Comparison of ENCODE assay signal across 12 mouse cellular contexts in genomic region chr6:84466223-84466622, GRCm38 (mm10).
DNase-seq lines count a peak whose midpoint lies in the region; ATAC-seq and TF ChIP-seq lines count a peak whose summit lies in the region.
"Had no signal": no experiment of that assay in that cellular context is flagged by ENCODE, and none has a peak within 500 bp of the region (broad histone marks: within the 10 kb centered on the region; RNA-seq: fewer than 3 reads in every experiment).

No protein-coding gene starts in this region.

- H3K9me3 ChIP-seq in forebrain, embryonic 13.5 days (replicated peaks), result no peaks in the 10 kb centered on the region
- H3K9me3 ChIP-seq in forebrain, embryonic 10.5 days, result no peaks in the 10 kb centered on the region
- H3K9me3 ChIP-seq in forebrain, embryonic 15.5 days, result no peaks in the 10 kb centered on the region
- H3K9me3 ChIP-seq: hindbrain, embryonic 15.5 days; limb, embryonic 13.5 days had no signal

- TF ChIP-seq CTCF in brain, embryonic 14.5 days (IDR thresholded peaks at IDR 0.05; ENCODE audit: borderline replicate concordance, extremely low read depth, insufficient read depth, insufficient read length), result no peak
- TF ChIP-seq CTCF in lung, adult 2 months (IDR thresholded peaks at IDR 0.05; ENCODE audit: insufficient read depth, low read length), result no peak
- no peak for TF ChIP-seq CTCF in gastrocnemius, adult 2 months (IDR thresholded peaks at IDR 0.05)

- H3K9ac ChIP-seq in forebrain, embryonic 13.5 days, result no peak overlapping the region
- H3K9ac ChIP-seq in forebrain, embryonic 15.5 days (replicated peaks), result no peak overlapping the region
- H3K9ac ChIP-seq: hindbrain, embryonic 15.5 days; limb, embryonic 13.5 days had no signal

- no peak for TF ChIP-seq POLR2A in brain, embryonic 14.5 days (IDR thresholded peaks at IDR 0.05; ENCODE audit: borderline replicate concordance, extremely low read depth, insufficient read depth, insufficient read length, poor library complexity, severe bottlenecking)
- no peak for TF ChIP-seq POLR2A in lung, adult 2 months (IDR thresholded peaks at IDR 0.05; ENCODE audit: borderline replicate concordance, extremely low read depth, low read depth, low read length)

- 75% methylated on average over 7 of the region's 7 CpGs for WGBS in forebrain, embryonic 13.5 days
- WGBS in forebrain, embryonic 10.5 days, result 84% methylated on average over 7 of the region's 7 CpGs
- 65% methylated on average over 7 of the region's 7 CpGs for WGBS in forebrain, embryonic 15.5 days
- WGBS in lung, adult 2 months, result 80% methylated on average over 7 of the region's 7 CpGs

- H3K4me1 ChIP-seq in forebrain, embryonic 13.5 days, result no peaks in the 10 kb centered on the region
- H3K4me1 ChIP-seq in forebrain, embryonic 10.5 days, result no peaks in the 10 kb centered on the region
- no peaks in the 10 kb centered on the region for H3K4me1 ChIP-seq in forebrain, embryonic 15.5 days
- no peaks in the 10 kb centered on the region for H3K4me1 ChIP-seq in lung, adult 2 months (ENCODE audit: control insufficient read depth, insufficient read depth, low read length)
- H3K4me1 ChIP-seq: hindbrain, embryonic 15.5 days; limb, embryonic 13.5 days had no signal

- no peak overlapping the region for H3K4me3 ChIP-seq in forebrain, embryonic 13.5 days
- no peak overlapping the region for H3K4me3 ChIP-seq in forebrain, embryonic 10.5 days
- no peak overlapping the region for H3K4me3 ChIP-seq in forebrain, embryonic 15.5 days
- no peak overlapping the region for H3K4me3 ChIP-seq in lung, adult 2 months (replicated peaks; ENCODE audit: extremely low read depth, low read depth, low read length)
- no peak overlapping the region for H3K4me3 ChIP-seq in gastrocnemius, adult 2 months
- H3K4me3 ChIP-seq: hindbrain, embryonic 15.5 days; limb, embryonic 13.5 days had no signal

- H3K36me3 ChIP-seq in forebrain, embryonic 13.5 days (ENCODE audit: poor library complexity, severe bottlenecking), result no peaks in the 10 kb centered on the region
- H3K36me3 ChIP-seq in forebrain, embryonic 10.5 days (replicated peaks), result no peaks in the 10 kb centered on the region
- no peaks in the 10 kb centered on the region for H3K36me3 ChIP-seq in forebrain, embryonic 15.5 days
- H3K36me3 ChIP-seq: hindbrain, embryonic 15.5 days; limb, embryonic 13.5 days had no signal

- intact Hi-C loops in gastrocnemius, adult 2 months (cut with DNase I), result no loop called here

- DNase-seq in forebrain, embryonic 10.5 days (ENCODE audit: extremely low spot score, low spot score), result no peak
- DNase-seq in brain, embryonic 14.5 days (ENCODE audit: low read depth), result peak; percentile 84
- DNase-seq in left cerebral cortex, adult 11 months (ENCODE audit: low spot score), result peak; percentile 23
- no peak for DNase-seq in lung, adult 2 months
- DNase-seq in gastrocnemius, adult 2 months, result no peak
- DNase-seq in adrenal gland, adult 18-20 months (ENCODE audit: low spot score in 2 of 2), result no peak
- DNase-seq: adrenal gland, adult 2 months; midbrain, embryonic 14.5 days had no signal

- no peak overlapping the region for H3K4me2 ChIP-seq in forebrain, embryonic 13.5 days
- H3K4me2 ChIP-seq in forebrain, embryonic 15.5 days (replicated peaks), result no peak overlapping the region
- H3K4me2 ChIP-seq: hindbrain, embryonic 15.5 days; limb, embryonic 13.5 days had no signal

- no peak overlapping the region for H3K27ac ChIP-seq in forebrain, embryonic 13.5 days
- H3K27ac ChIP-seq in forebrain, embryonic 10.5 days, result no peak overlapping the region
- H3K27ac ChIP-seq in forebrain, embryonic 15.5 days (replicated peaks), result no peak overlapping the region
- H3K27ac ChIP-seq in gastrocnemius, adult 2 months, result no peak overlapping the region
- H3K27ac ChIP-seq: hindbrain, embryonic 15.5 days; limb, embryonic 13.5 days had no signal

- no peaks in the 10 kb centered on the region for H3K27me3 ChIP-seq in forebrain, embryonic 13.5 days
- H3K27me3 ChIP-seq in forebrain, embryonic 10.5 days (ENCODE audit: poor library complexity, severe bottlenecking), result no peaks in the 10 kb centered on the region
- H3K27me3 ChIP-seq in forebrain, embryonic 15.5 days, result no peaks in the 10 kb centered on the region
- H3K27me3 ChIP-seq: hindbrain, embryonic 15.5 days had no signal

- peak; percentile 77 for ATAC-seq in forebrain, embryonic 13.5 days
- ATAC-seq in forebrain, embryonic 15.5 days (replicated peaks), result peak; percentile 73; the same call in 1 of the 2 replicates

Comparison
In these comparisons a context has a peak if more than half of its experiments do, and no peak if none do; other contexts are left out.
1. DNase-seq: peak in brain, embryonic 14.5 days (single experiment) and left cerebral cortex, adult 11 months (single experiment); none in forebrain, embryonic 10.5 days (single experiment), lung, adult 2 months (single experiment), gastrocnemius, adult 2 months (single experiment) and adrenal gland, adult 18-20 months (0 of 2).